Mouse (Mus musculus) gastrocnemius, postnatal 4 days (tissue): ENCODE results near the gene Zfp821. TPM values are rescaled to one million over a fixed set of nuclear protein-coding genes. Genes with fewer than 3 reads are reported as not detected.

Source experiments
- total RNA-seq, 2 experiments: library from RNA; stranded (reverse); gene quantifications; 2 replicates each; pipeline ENCODE4 v1.2.3; 2021

Gene Zfp821
- total RNA-seq, 2 experiments from 2014 or later = 13.8 to 14.9 TPM

Other genes starting within 250 kb of the Zfp821 start
- not detected for gene Pmfbp1, start 211.5 kb upstream of the Zfp821 start, total RNA-seq
- gene Dhx38, start 139.7 kb upstream of the Zfp821 start, total RNA-seq = 10 to 100 TPM; 19.4 to 22.5 TPM
- 1 to 10 TPM; 7.7 to 9.2 TPM for gene Txnl4b, start 139.7 kb upstream of the Zfp821 start, total RNA-seq
- gene Hp, start 126.4 kb upstream of the Zfp821 start, total RNA-seq = 10 to 100 TPM in 1 of 2 experiments, 1 to 10 TPM in 1; 8.1 to 27.6 TPM
- 10 to 100 TPM; 16.3 to 16.8 TPM for gene Dhodh, start 96.9 kb upstream of the Zfp821 start, total RNA-seq
- gene Pkd1l3, start 91.0 kb upstream of the Zfp821 start, total RNA-seq = not detected
- gene Ist1, start 12.3 kb upstream of the Zfp821 start, total RNA-seq = 10 to 100 TPM; 51.8 to 56.4 TPM
- 10 to 100 TPM; 35.7 to 36.7 TPM for gene Atxn1l, start 32.2 kb downstream of the Zfp821 start, total RNA-seq
- gene Ap1g1, start 73.0 kb downstream of the Zfp821 start, total RNA-seq = 10 to 100 TPM; 46.7 to 51.7 TPM
- gene Phlpp2, start 163.0 kb downstream of the Zfp821 start, total RNA-seq = 1 to 10 TPM; 7.6 to 7.7 TPM